Mouse (Mus musculus): ENCODE measurements around the gene Tubg1. TPM values are rescaled to one million over a fixed set of nuclear protein-coding genes. Genes with fewer than 3 reads are reported as not detected.

Gene Tubg1
- polyA plus RNA-seq, 1 experiment from 2014 or later: 20.8 TPM

DNA sequence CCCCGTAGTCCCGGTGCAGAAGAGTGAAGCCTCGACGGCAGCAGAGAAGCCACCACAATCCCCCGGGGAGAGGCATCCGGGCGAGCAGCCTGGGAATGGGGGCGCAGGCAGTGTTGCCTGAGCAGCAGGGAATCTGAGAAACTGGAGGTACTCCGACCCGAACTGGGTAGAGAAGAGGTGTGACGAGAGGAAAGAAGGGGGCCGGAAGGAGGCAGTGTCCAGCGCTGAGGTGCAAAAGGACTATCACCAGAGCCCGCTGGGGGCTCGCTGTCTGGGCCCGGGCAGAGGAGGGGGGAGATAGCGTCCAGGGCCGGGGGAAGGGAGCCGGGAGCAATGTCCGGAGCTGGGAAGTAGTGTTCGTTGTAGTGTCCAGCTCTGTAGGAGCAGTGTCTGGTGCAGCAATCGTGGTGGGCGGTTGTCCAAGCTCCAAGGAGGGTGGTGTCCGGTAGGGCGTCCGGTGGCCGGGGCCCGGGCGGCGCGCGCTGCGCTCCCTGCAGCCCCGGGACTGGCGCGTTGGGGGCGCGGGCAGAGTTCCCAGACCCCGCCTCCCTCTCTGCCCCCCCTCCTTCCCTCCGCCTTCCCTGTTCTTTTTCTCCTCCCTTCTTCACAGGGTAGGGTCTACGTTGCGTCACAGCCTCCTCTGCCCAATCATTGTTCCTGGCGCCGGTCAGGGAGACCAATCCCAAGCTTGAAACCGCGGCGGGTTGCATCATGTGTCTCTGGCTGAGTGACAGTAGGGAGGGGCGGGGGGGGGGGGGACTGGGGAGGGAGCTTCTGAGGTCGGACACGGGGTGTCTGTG is 51.3 kb downstream of the Tubg1 start, which contains the start of gene Plekhh3:
Plekhh3 (minus strand) TSS at position 541 of the 800 bp plus-strand sequence.
- Histone ChIP-seq H3K36me3 (replicated peaks; ENCODE audit: insufficient read depth, low read length) (peaks cover 10% of the 10 kb centered on the region), H3K4me3 (ENCODE audit: low read depth, low read length) (peak within 1 kb of the TSS; percentile 63), H3K27ac (ENCODE audit: low read depth) (peak within 1 kb of the TSS; percentile 63), H3K9ac (replicated peaks) (peak within 1 kb of the TSS; percentile 62), H3K9me3 (ENCODE audit: low read length) (no peaks in the 10 kb centered on the region), H3K4me1 (ENCODE audit: insufficient read depth) (peaks cover 48% of the 10 kb centered on the region), H3K4me2 (ENCODE audit: low read depth, low read length) (peak within 1 kb of the TSS; percentile 82), H3K27me3 (ENCODE audit: insufficient read depth, low read length) (peaks cover 95% of the 10 kb centered on the region)
- peak; percentile 89 for DNase-seq
- 1% methylated on average over 47 of the region's 50 CpGs for WGBS (ENCODE audit: insufficient replicate concordance)
- no peak for TF ChIP-seq EP300 (IDR thresholded peaks at IDR 0.05; ENCODE audit: low read depth)
- TF ChIP-seq CTCF (IDR thresholded peaks at IDR 0.05; ENCODE audit: low read depth): peak; percentile 14; the same call in 1 of the 2 replicates
- peak; percentile 89 for ATAC-seq

DNA sequence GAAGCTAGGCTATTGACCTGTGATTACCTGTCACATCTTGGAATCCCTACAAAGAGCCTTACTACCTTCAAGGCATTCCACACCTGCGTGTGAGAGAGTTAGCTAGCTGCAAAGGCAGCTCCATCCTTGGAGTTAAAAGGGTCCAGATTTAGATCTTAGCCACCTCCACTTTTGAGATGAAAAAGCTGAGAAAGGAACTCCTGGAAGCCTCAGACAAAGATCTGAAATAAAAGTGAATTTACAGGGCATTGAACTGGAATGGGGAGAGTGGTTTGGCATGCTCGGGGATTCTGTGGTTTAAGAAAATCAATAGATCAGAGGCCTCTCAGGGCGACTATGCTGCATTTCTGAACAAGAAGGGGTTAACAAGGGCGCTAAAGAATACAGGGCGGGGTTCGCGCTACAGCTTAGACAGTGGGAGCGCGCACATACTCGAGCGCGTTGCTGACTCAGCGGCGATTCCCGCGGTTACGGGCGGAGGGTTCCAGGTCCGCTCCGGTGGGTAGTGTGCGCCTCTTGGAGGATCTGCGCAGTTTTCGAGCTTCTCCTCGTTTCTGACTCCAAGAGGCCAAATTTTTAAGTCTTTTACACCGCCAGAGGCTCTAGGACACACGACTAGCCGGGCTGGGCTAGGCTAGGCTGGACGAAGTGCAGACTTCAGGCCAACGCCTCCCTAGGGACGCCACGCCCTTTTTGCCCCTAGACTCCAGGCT is 52.1 kb downstream of the Tubg1 start:
- peaks cover 95% of the 10 kb centered on the region for H3K27me3 ChIP-seq (ENCODE audit: insufficient read depth, low read length)
- no peaks in the 10 kb centered on the region for H3K9me3 ChIP-seq (ENCODE audit: low read length)
- H3K9ac ChIP-seq (replicated peaks): peak overlapping the region; percentile 54
- under 1% methylated on average over 31 of the region's 31 CpGs for WGBS (ENCODE audit: insufficient replicate concordance)
- H3K27ac ChIP-seq (ENCODE audit: low read depth): peak overlapping the region; percentile 35; the same call in 1 of the 2 replicates
- DNase-seq (no peak), ATAC-seq (peak; percentile 35)
- H3K4me3 ChIP-seq (ENCODE audit: low read depth, low read length): peak overlapping the region; percentile 63
- TF ChIP-seq CTCF (IDR thresholded peaks at IDR 0.05; ENCODE audit: low read depth) (no peak), EP300 (IDR thresholded peaks at IDR 0.05; ENCODE audit: low read depth) (no peak)
- peak overlapping the region; percentile 82 for H3K4me2 ChIP-seq (ENCODE audit: low read depth, low read length)
- peaks cover 54% of the 10 kb centered on the region for H3K4me1 ChIP-seq (ENCODE audit: insufficient read depth)
- H3K36me3 ChIP-seq (replicated peaks; ENCODE audit: insufficient read depth, low read length): peaks cover 6% of the 10 kb centered on the region; the same call in 1 of the 2 replicates

DNA sequence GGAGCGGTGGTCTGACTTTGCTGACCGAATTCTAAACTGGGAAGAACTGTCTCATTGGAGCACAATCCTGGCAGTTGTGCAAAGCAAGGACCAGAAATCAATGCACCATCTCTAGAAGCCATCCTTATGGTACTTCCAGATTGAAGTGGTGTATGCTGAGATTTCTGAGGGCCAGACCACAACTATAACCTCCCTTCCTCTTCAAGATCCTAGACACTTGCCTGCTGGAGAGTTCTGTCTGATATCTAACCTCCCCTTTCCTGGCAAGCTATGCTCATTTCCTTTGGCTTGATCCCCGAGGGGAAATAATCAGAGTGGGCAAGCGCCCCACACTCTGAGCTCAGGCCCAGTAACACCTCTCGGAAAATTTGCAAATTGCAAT is 52.7 kb downstream of the Tubg1 start:
- Histone ChIP-seq H3K27me3 (ENCODE audit: insufficient read depth, low read length) (peaks cover 95% of the 10 kb centered on the region), H3K4me2 (ENCODE audit: low read depth, low read length) (peak overlapping the region; percentile 82), H3K4me1 (ENCODE audit: insufficient read depth) (peaks cover 54% of the 10 kb centered on the region), H3K4me3 (ENCODE audit: low read depth, low read length) (peak overlapping the region; percentile 63), H3K27ac (ENCODE audit: low read depth) (peak overlapping the region; percentile 35; the same call in 1 of the 2 replicates), H3K9me3 (ENCODE audit: low read length) (no peaks in the 10 kb centered on the region), H3K36me3 (replicated peaks; ENCODE audit: insufficient read depth, low read length) (0 out of 2 replicates have a peak, but pooled peaks cover 4% of the 10 kb centered on the region), H3K9ac (replicated peaks) (peak overlapping the region; percentile 54)
- ATAC-seq: no peak
- TF ChIP-seq EP300 (IDR thresholded peaks at IDR 0.05; ENCODE audit: low read depth): no peak
- no peak for TF ChIP-seq CTCF (IDR thresholded peaks at IDR 0.05; ENCODE audit: low read depth)
- WGBS (ENCODE audit: insufficient replicate concordance): 10% methylated on average over 5 of the region's 5 CpGs
- no peak for DNase-seq

DNA sequence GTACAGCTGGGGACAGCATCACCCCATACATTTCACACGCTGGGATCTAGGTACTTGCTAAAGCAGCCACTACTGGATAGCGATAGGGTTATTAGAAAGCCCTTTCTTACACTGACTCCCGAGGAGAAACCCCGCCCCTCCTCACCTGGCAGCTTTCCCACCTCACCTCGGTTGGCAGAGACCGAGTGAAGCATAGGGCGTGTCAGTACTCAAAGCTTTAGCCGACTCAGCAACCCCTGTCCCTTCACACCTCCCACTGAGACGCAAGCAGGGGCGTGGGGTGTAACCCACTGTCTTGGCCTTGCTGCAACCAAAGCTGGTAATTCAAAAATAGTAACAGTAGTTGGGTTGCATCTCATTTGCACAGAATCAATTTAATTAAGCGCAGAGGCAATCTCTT is 53.4 kb downstream of the Tubg1 start:
- peaks cover 51% of the 10 kb centered on the region for H3K4me1 ChIP-seq (ENCODE audit: insufficient read depth)
- no peak for ATAC-seq
- peak overlapping the region; percentile 48; the same call in 1 of the 2 replicates for H3K27ac ChIP-seq (ENCODE audit: low read depth)
- H3K4me3 ChIP-seq (ENCODE audit: low read depth, low read length): peak overlapping the region; percentile 40; the same call in 1 of the 2 replicates
- H3K36me3 ChIP-seq (replicated peaks; ENCODE audit: insufficient read depth, low read length): no peaks in the 10 kb centered on the region
- TF ChIP-seq EP300 (IDR thresholded peaks at IDR 0.05; ENCODE audit: low read depth): no peak
- TF ChIP-seq CTCF (IDR thresholded peaks at IDR 0.05; ENCODE audit: low read depth): no peak
- no peaks in the 10 kb centered on the region for H3K9me3 ChIP-seq (ENCODE audit: low read length)
- H3K4me2 ChIP-seq (ENCODE audit: low read depth, low read length): peak overlapping the region; percentile 72
- peaks cover 95% of the 10 kb centered on the region for H3K27me3 ChIP-seq (ENCODE audit: insufficient read depth, low read length)
- H3K9ac ChIP-seq (replicated peaks): no peak overlapping the region
- no peak for DNase-seq
- WGBS (ENCODE audit: insufficient replicate concordance): 7% methylated on average over 11 of the region's 11 CpGs

DNA sequence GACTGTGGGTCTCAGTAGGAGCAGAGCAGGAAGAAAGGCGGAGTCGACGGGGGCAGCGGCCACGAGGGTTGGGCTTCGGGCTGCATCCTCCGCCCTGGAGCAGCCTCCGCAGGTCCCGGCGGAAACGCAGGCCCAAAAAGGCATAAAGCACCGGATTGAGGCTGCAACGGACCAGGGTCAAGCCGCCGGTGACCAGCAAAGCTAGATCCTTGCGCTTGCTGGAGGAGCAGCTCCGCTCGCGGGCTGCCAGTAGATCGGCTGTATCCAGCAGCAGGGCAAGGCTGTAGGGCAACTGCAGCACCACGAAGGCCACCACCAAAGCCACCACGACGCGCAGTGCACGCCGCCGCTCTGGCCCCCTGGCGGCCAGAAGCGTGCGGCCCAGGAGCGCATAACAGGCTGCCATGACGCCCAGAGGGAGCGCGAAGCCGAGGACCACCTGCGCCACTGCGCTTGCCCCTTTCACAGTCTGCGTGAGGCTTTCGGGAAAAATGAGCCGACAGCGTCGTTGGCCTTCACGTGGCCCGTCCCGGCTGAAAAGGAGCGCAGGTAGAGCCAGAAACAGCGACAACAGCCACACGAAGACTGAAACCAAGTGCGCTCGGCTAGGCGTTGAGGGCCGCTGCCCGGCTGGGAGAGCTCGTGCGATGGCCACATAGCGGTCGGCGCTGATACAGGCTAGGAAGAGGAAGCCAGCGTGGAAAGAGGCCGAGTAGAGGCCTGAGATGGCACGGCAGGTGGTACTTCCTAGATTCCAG is 54.1 kb downstream of the Tubg1 start:
- peak; percentile 65 for ATAC-seq
- no peaks in the 10 kb centered on the region for H3K36me3 ChIP-seq (replicated peaks; ENCODE audit: insufficient read depth, low read length)
- peak overlapping the region; percentile 44; the same call in 1 of the 2 replicates for H3K9ac ChIP-seq (replicated peaks)
- H3K9me3 ChIP-seq (ENCODE audit: low read length): no peaks in the 10 kb centered on the region
- peak overlapping the region; percentile 48; the same call in 1 of the 2 replicates for H3K27ac ChIP-seq (ENCODE audit: low read depth)
- H3K27me3 ChIP-seq (ENCODE audit: insufficient read depth, low read length): peaks cover 88% of the 10 kb centered on the region
- TF ChIP-seq CTCF (IDR thresholded peaks at IDR 0.05; ENCODE audit: low read depth) (peak; percentile 96), EP300 (IDR thresholded peaks at IDR 0.05; ENCODE audit: low read depth) (no peak)
- DNase-seq: peak; percentile 80
- H3K4me3 ChIP-seq (ENCODE audit: low read depth, low read length): peak overlapping the region; percentile 40
- peak overlapping the region; percentile 72 for H3K4me2 ChIP-seq (ENCODE audit: low read depth, low read length)
- WGBS (ENCODE audit: insufficient replicate concordance): 2% methylated on average over 56 of the region's 61 CpGs
- peaks cover 49% of the 10 kb centered on the region for H3K4me1 ChIP-seq (ENCODE audit: insufficient read depth)
